9 mouse cellular contexts compared by ENCODE assay signal in the genomic region with DNA sequence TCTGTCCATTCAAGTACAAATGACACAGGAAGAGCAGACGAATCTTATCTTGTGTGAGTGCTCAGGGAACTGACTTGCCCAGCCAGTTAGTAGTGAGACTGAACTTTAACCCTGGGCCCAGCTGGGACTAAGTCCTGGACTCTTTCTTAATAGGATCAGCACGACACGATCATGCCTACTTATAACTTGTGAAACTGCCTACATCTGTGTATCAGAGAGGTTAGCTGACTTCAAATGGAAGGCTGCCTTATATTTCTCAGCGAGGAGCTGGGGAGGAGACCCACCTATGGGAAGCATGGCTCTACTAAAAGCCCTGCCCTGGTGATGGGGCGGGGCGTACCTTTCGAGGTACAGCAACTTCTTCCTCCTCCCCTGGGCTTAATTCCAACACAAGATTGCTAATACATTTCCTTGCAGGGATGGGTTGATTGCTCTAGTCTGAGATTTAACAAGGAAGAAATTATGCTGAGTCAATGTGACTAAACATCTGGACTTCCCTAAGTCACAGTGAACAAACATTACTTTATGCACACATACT. TPM values are rescaled to one million over a fixed set of nuclear protein-coding genes. Genes with fewer than 3 reads are reported as not detected.
DNase-seq lines count a peak whose midpoint lies in the region; ATAC-seq and TF ChIP-seq lines count a peak whose summit lies in the region.
"Had no signal": no experiment of that assay in that cellular context is flagged by ENCODE, and none has a peak within 500 bp of the region (broad histone marks: within the 10 kb centered on the region; RNA-seq: fewer than 3 reads in every experiment).

No protein-coding gene starts in this region.

- no peaks in the 10 kb centered on the region for H3K27me3 ChIP-seq in heart, embryonic 11.5 days (ENCODE audit: control insufficient read depth, insufficient read depth, low read length)
- H3K27me3 ChIP-seq in MEL (ENCODE audit: control insufficient read depth in 1 of 2, insufficient read depth in 2 of 2, low read length in 2 of 2) = no peaks in the 10 kb centered on the region
- H3K27me3 ChIP-seq in intestine, embryonic 16.5 days (replicated peaks; ENCODE audit: control insufficient read depth, insufficient read depth, low read length) = no peaks in the 10 kb centered on the region
- H3K27me3 ChIP-seq in hindbrain, embryonic 12.5 days = no peaks in the 10 kb centered on the region

- H3K9me3 ChIP-seq in heart, embryonic 11.5 days (replicated peaks; ENCODE audit: control insufficient read depth, low read length) = no peaks in the 10 kb centered on the region
- no peaks in the 10 kb centered on the region for H3K9me3 ChIP-seq in MEL (replicated peaks; ENCODE audit: insufficient read depth, low read length)
- H3K9me3 ChIP-seq in intestine, embryonic 16.5 days (ENCODE audit: control insufficient read depth, low read length) = no peaks in the 10 kb centered on the region
- no peaks in the 10 kb centered on the region for H3K9me3 ChIP-seq in hindbrain, embryonic 12.5 days (replicated peaks)

- H3K79me2 ChIP-seq in MEL (ENCODE audit: control insufficient read depth, insufficient read depth, low read length, poor library complexity) = peaks cover 8% of the 10 kb centered on the region

- H3K9ac ChIP-seq in heart, embryonic 11.5 days (ENCODE audit: low read depth, low read length) = no peak overlapping the region
- H3K9ac ChIP-seq in MEL (ENCODE audit: control insufficient read depth, low read depth, low read length, poor library complexity, severe bottlenecking) = peak overlapping the region; percentile 26
- H3K9ac ChIP-seq in intestine, embryonic 16.5 days (ENCODE audit: low read depth, low read length) = peak overlapping the region; percentile 52; the same call in 1 of the 2 replicates
- H3K9ac ChIP-seq in hindbrain, embryonic 12.5 days = no peak overlapping the region

- ATAC-seq in heart, embryonic 11.5 days (replicated peaks; ENCODE audit: insufficient number of reproducible peaks, low FRiP score, low TSS enrichment) = no peak
- ATAC-seq in intestine, embryonic 16.5 days = peak; percentile 69
- no peak for ATAC-seq in hindbrain, embryonic 12.5 days (ENCODE audit: low FRiP score)

- no peak overlapping the region for H3K4me3 ChIP-seq in heart, embryonic 11.5 days (ENCODE audit: low read depth, low read length)
- peak overlapping the region in 1 of 2 experiments; percentile 19; a peak in 2 of 4 replicates for H3K4me3 ChIP-seq in MEL (ENCODE audit: control insufficient read depth in 1 of 2, insufficient read depth in 1 of 2, low read depth in 2 of 2, low read length in 2 of 2)
- no peak overlapping the region for H3K4me3 ChIP-seq in intestine, embryonic 16.5 days (ENCODE audit: low read length)
- no peak overlapping the region for H3K4me3 ChIP-seq in hindbrain, embryonic 12.5 days
- H3K4me3 ChIP-seq: erythroblast, embryonic 14.5 days had no signal

- TF ChIP-seq POLR2A in MEL (IDR thresholded peaks at IDR 0.05; ENCODE audit: control insufficient read depth in 1 of 2, insufficient read depth in 1 of 2, low read depth in 1 of 2, low read length in 2 of 2, poor library complexity in 1 of 2) = peak in 1 of 2 experiments; percentile 50; a peak in 1 of 4 replicates

- H3K4me1 ChIP-seq in heart, embryonic 11.5 days (ENCODE audit: control insufficient read depth, insufficient read depth, low read length) = peaks cover 5% of the 10 kb centered on the region
- peaks cover 7 to 18% of the 10 kb centered on the region in 2 experiments for H3K4me1 ChIP-seq in MEL (ENCODE audit: control insufficient read depth in 1 of 2, insufficient read depth in 2 of 2, low read length in 2 of 2)
- peaks cover 21% of the 10 kb centered on the region for H3K4me1 ChIP-seq in intestine, embryonic 16.5 days (ENCODE audit: control insufficient read depth, insufficient read depth, low read length)
- H3K4me1 ChIP-seq in hindbrain, embryonic 12.5 days = peaks cover 10% of the 10 kb centered on the region

- DNase-seq in heart, adult 18-20 months = peak; percentile 47 to 48
- DNase-seq in MEL (ENCODE audit: low read depth, low spot score) = peak; percentile 94
- peak; percentile 86 for DNase-seq in lung, postnatal 36 days
- DNase-seq in spleen, adult 12 weeks (ENCODE audit: low spot score) = no peak
- no peak for DNase-seq in right cerebral cortex, postnatal 14 days

- no peak for TF ChIP-seq CTCF in MEL (IDR thresholded peaks at IDR 0.05 in 2 of 3, conservative IDR thresholded peaks at IDR 0.05 in 1 of 3; ENCODE audit: control insufficient read depth in 1 of 3, insufficient read depth in 1 of 3, low read depth in 2 of 3, low read length in 3 of 3, poor library complexity in 1 of 3, severe bottlenecking in 1 of 3)

- no peaks in the 10 kb centered on the region for H3K36me3 ChIP-seq in heart, embryonic 11.5 days (ENCODE audit: control insufficient read depth, insufficient read depth, low read length)
- peaks cover 0 to 23% of the 10 kb centered on the region in 2 experiments; a peak in 2 of 4 replicates for H3K36me3 ChIP-seq in MEL (ENCODE audit: control insufficient read depth in 1 of 2, insufficient read depth in 2 of 2, low read length in 2 of 2)
- no peaks in the 10 kb centered on the region for H3K36me3 ChIP-seq in intestine, embryonic 16.5 days (ENCODE audit: control insufficient read depth, insufficient read depth, low read length)
- H3K36me3 ChIP-seq in hindbrain, embryonic 12.5 days = 0 out of 2 replicates have a peak, but pooled peaks cover 4% of the 10 kb centered on the region

- H3K27ac ChIP-seq in heart, embryonic 11.5 days (ENCODE audit: low read depth, low read length) = no peak overlapping the region
- H3K27ac ChIP-seq in MEL (ENCODE audit: control insufficient read depth, low read depth, low read length) = peak overlapping the region; percentile 68
- H3K27ac ChIP-seq in intestine, embryonic 16.5 days (ENCODE audit: low read length) = peak overlapping the region; percentile 94
- no peak overlapping the region for H3K27ac ChIP-seq in hindbrain, embryonic 12.5 days

- TF ChIP-seq RAD21 in MEL (IDR thresholded peaks at IDR 0.05; ENCODE audit: low read depth, low read length) = no peak

- no peak overlapping the region for H3K4me2 ChIP-seq in heart, embryonic 11.5 days
- peak overlapping the region; percentile 16; the same call in 1 of the 2 replicates for H3K4me2 ChIP-seq in intestine, embryonic 16.5 days (ENCODE audit: low read depth, low read length)
- no peak overlapping the region for H3K4me2 ChIP-seq in hindbrain, embryonic 12.5 days (replicated peaks)

- peak; percentile 63 to 77 for TF ChIP-seq EP300 in MEL (IDR thresholded peaks at IDR 0.05; ENCODE audit: low read depth in 1 of 2, low read length in 2 of 2)

- WGBS in heart, embryonic 11.5 days (ENCODE audit: insufficient replicate concordance) = 56% methylated on average over 7 of the region's 7 CpGs
- 46% methylated on average over 7 of the region's 7 CpGs for WGBS in intestine, embryonic 16.5 days
- WGBS in hindbrain, embryonic 12.5 days = 71% methylated on average over 7 of the region's 7 CpGs

TF ChIP-seq in MEL, 35 proteins besides CTCF, POLR2A, EP300 and RAD21 (continues in another document):
- TF ChIP-seq ZC3H11A (IDR thresholded peaks at IDR 0.05; ENCODE audit: low read depth, low read length) (no peak), SIN3A (IDR thresholded peaks at IDR 0.05; ENCODE audit: low read length) (peak; percentile 98), MYB (IDR thresholded peaks at IDR 0.05; ENCODE audit: low read depth, low read length) (no peak), BHLHE40 (IDR thresholded peaks at IDR 0.05; ENCODE audit: borderline replicate concordance, low read depth, low read length) (no peak), TAL1 (IDR thresholded peaks at IDR 0.05; ENCODE audit: low read length) (no peak), ZNF384 (IDR thresholded peaks at IDR 0.05; ENCODE audit: low read depth, low read length) (no peak), MAFK (IDR thresholded peaks at IDR 0.05; ENCODE audit: borderline replicate concordance, low read depth, low read length) (peak; percentile 95), MXI1 (IDR thresholded peaks at IDR 0.05; ENCODE audit: low read depth, low read length) (peak; percentile 80; the same call in 1 of the 2 replicates), NRF1 (IDR thresholded peaks at IDR 0.05; ENCODE audit: insufficient read depth, low read depth, low read length, poor library complexity, severe bottlenecking) (no peak), CHD2 (IDR thresholded peaks at IDR 0.05; ENCODE audit: low read length) (no peak), NELFE (IDR thresholded peaks at IDR 0.05; ENCODE audit: low read depth, low read length) (no peak), KAT2A (conservative IDR thresholded peaks at IDR 0.05; ENCODE audit: low read depth, low read length) (no peak), MAZ (IDR thresholded peaks at IDR 0.05; ENCODE audit: low read depth, low read length) (no peak)

RNA-seq across cellular contexts. Expression of a gene that starts 3.9 kb away (rescaled TPM):
- 10 to 100 TPM; 39.8 to 52.0 TPM for total RNA-seq in heart, adult 18-20 months (2021)
- 37.2 and 37.8 TPM in 2 replicates for polyA plus RNA-seq in heart, embryonic 11.5 days (2014; fragmentation: Nextera tagmentation; extraction: Ambion mirVana)
- total RNA-seq in MEL (2012; rRNA removed) = 116 and 133 TPM in 2 replicates
- 100 to 1,000 TPM in 1 of 2 experiments, not detected in 1; 219 TPM for polyA plus RNA-seq in MEL (2012; ENCODE audit: insufficient read depth in 1 of 2, insufficient read length in 2 of 2, low read depth in 1 of 2, low replicate concordance in 2 of 2, missing spikeins in 1 of 2)
- polyA plus RNA-seq in intestine, embryonic 16.5 days (2015; fragmentation: Nextera tagmentation; extraction: Ambion mirVana) = 250 and 255 TPM in 2 replicates
- polyA plus RNA-seq in hindbrain, embryonic 12.5 days (2016; fragmentation: Nextera tagmentation; extraction: Ambion mirVana) = 116 and 123 TPM in 2 replicates

RNA-seq across cellular contexts. Expression of a gene that starts 33.0 kb away (rescaled TPM):
- 1 to 10 TPM; 7.2 to 8.6 TPM for total RNA-seq in heart, adult 18-20 months (2021)
- 30.1 and 33.3 TPM in 2 replicates for polyA plus RNA-seq in heart, embryonic 11.5 days (2014; fragmentation: Nextera tagmentation; extraction: Ambion mirVana)
- 12.8 and 13.4 TPM in 2 replicates for total RNA-seq in MEL (2012; rRNA removed)
- polyA plus RNA-seq in MEL (2012; ENCODE audit: insufficient read depth in 1 of 2, insufficient read length in 2 of 2, low read depth in 1 of 2, low replicate concordance in 2 of 2, missing spikeins in 1 of 2) = 10 to 100 TPM in 1 of 2 experiments, not detected in 1; 60.7 TPM
- polyA plus RNA-seq in intestine, embryonic 16.5 days (2015; fragmentation: Nextera tagmentation; extraction: Ambion mirVana) = 16.8 and 20.4 TPM in 2 replicates
- polyA plus RNA-seq in hindbrain, embryonic 12.5 days (2016; fragmentation: Nextera tagmentation; extraction: Ambion mirVana) = 32.4 and 32.9 TPM in 2 replicates

RNA-seq across cellular contexts. Expression of a gene that starts 43.9 kb away (rescaled TPM):
- total RNA-seq in heart, adult 18-20 months (2021) = not detected
- 0.24 and 0.46 TPM in 2 replicates for polyA plus RNA-seq in heart, embryonic 11.5 days (2014; fragmentation: Nextera tagmentation; extraction: Ambion mirVana)
- total RNA-seq in MEL (2012; rRNA removed) = 0.39 and 0.62 TPM in 2 replicates
- polyA plus RNA-seq in MEL (2012; ENCODE audit: insufficient read depth in 1 of 2, insufficient read length in 2 of 2, low read depth in 1 of 2, low replicate concordance in 2 of 2, missing spikeins in 1 of 2) = 1 to 10 TPM in 1 of 2 experiments, not detected in 1; 2.0 TPM
- polyA plus RNA-seq in intestine, embryonic 16.5 days (2015; fragmentation: Nextera tagmentation; extraction: Ambion mirVana) = 0.48 TPM in 1 of 2 replicates, not detected in the other
- 0.34 and 0.36 TPM in 2 replicates for polyA plus RNA-seq in hindbrain, embryonic 12.5 days (2016; fragmentation: Nextera tagmentation; extraction: Ambion mirVana)

Comparison
In these comparisons a context has a peak if more than half of its experiments do, and no peak if none do; other contexts are left out.
1. DNase-seq: peak in heart, adult 18-20 months (2 of 2), MEL (single experiment) and lung, postnatal 36 days (single experiment); none in spleen, adult 12 weeks (single experiment) and right cerebral cortex, postnatal 14 days (single experiment).
2. H3K27ac ChIP-seq: peak in MEL (single experiment) and intestine, embryonic 16.5 days (single experiment); none in heart, embryonic 11.5 days (single experiment) and hindbrain, embryonic 12.5 days (single experiment).
3. H3K9ac ChIP-seq: peak in MEL (single experiment) and intestine, embryonic 16.5 days (single experiment); none in heart, embryonic 11.5 days (single experiment) and hindbrain, embryonic 12.5 days (single experiment).